ENCODE assay signal across 10 mouse cellular contexts in the genomic region with DNA sequence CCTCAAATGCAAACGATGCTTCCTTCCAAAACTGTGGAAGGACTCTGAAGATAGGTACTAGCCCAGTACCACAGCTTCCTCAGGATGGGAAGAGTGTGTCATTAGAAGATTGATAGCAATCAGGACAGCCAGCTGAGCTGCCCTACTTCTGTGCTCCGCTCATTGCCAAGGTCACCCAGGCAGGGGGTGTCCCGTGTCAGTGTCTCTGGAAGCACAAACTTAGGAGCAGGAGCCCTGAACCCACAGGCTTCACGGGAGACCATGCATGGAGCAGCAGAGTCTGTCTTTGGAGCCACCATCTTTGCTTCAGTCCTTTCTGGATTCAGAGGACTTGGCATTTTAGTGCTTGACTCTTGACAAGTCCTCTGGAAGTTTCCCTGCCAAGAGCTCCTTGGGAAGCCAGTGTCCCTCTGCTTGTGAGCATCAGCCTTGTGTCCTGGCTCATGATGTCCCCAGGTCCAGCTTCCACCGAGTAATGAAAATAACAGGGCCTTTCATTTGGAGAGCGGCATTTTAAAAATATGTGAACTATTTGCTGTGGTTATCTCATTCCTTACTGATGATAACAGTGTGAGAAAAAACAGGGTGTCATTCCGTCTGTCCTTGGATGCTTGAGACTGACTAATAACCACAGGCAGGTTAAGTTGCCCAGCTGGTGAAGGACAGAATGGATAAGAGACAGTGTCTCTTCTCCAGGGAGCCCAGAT. TPM values are rescaled to one million over a fixed set of nuclear protein-coding genes. Genes with fewer than 3 reads are reported as not detected.
DNase-seq lines count a peak whose midpoint lies in the region; ATAC-seq and TF ChIP-seq lines count a peak whose summit lies in the region.
"Had no signal": no experiment of that assay in that cellular context is flagged by ENCODE, and none has a peak within 500 bp of the region (broad histone marks: within the 10 kb centered on the region; RNA-seq: fewer than 3 reads in every experiment).

No protein-coding gene starts in this region.

- no peaks in the 10 kb centered on the region for H3K9me3 ChIP-seq in heart, embryonic 16.5 days (replicated peaks; ENCODE audit: control insufficient read depth, low read length)
- H3K9me3 ChIP-seq: embryonic facial prominence, embryonic 10.5 days had no signal

- TF ChIP-seq CTCF in kidney, adult 2 months (conservative IDR thresholded peaks at IDR 0.05; ENCODE audit: insufficient read depth, insufficient read length, low read depth, low read length), result no peak

- peak; percentile 37 for ATAC-seq in heart, embryonic 16.5 days (replicated peaks; ENCODE audit: extremely low read depth, insufficient read depth, low FRiP score)

- TF ChIP-seq POLR2A in kidney, adult 2 months (IDR thresholded peaks at IDR 0.05; ENCODE audit: low read depth, low read length), result no peak

- 54% methylated on average over 7 of the region's 7 CpGs for WGBS in kidney, adult 2 months
- 32% methylated on average over 7 of the region's 7 CpGs for WGBS in heart, embryonic 16.5 days

- H3K4me1 ChIP-seq in kidney, adult 2 months (ENCODE audit: control insufficient read depth, insufficient read depth, low read length), result peaks cover 5% of the 10 kb centered on the region; the same call in 1 of the 2 replicates
- peaks cover 34% of the 10 kb centered on the region for H3K4me1 ChIP-seq in heart, embryonic 16.5 days (ENCODE audit: control insufficient read depth, insufficient read depth, low read length)

- no peaks in the 10 kb centered on the region for H3K27me3 ChIP-seq in kidney, adult 2 months (replicated peaks; ENCODE audit: control insufficient read depth, insufficient read depth, low read length)
- no peaks in the 10 kb centered on the region for H3K27me3 ChIP-seq in heart, embryonic 16.5 days (ENCODE audit: control insufficient read depth, insufficient read depth, low read length)

- H3K36me3 ChIP-seq in kidney, adult 2 months (ENCODE audit: control insufficient read depth, insufficient read depth, low read length), result no peaks in the 10 kb centered on the region
- no peaks in the 10 kb centered on the region for H3K36me3 ChIP-seq in heart, embryonic 16.5 days (ENCODE audit: control insufficient read depth, insufficient read depth)

- H3K4me3 ChIP-seq in kidney, adult 2 months (ENCODE audit: insufficient read depth, low read depth, low read length), result no peak overlapping the region
- H3K4me3 ChIP-seq in heart, embryonic 16.5 days (ENCODE audit: low read length), result no peak overlapping the region
- H3K4me3 ChIP-seq: embryonic facial prominence, embryonic 10.5 days had no signal

- peak overlapping the region; percentile 13; the same call in 1 of the 2 replicates for H3K27ac ChIP-seq in kidney, adult 2 months (ENCODE audit: insufficient read depth, low read depth, low read length)
- peak overlapping the region; percentile 73 for H3K27ac ChIP-seq in heart, embryonic 16.5 days (ENCODE audit: low read length)
- H3K27ac ChIP-seq: embryonic facial prominence, embryonic 10.5 days had no signal

- no peak overlapping the region; the same call in 1 of the 2 replicates for H3K9ac ChIP-seq in heart, embryonic 16.5 days (ENCODE audit: low read length)

- H3K4me2 ChIP-seq in heart, embryonic 16.5 days (ENCODE audit: low read depth, low read length), result no peak overlapping the region

- no peak for DNase-seq in kidney, adult 2 months
- DNase-seq in kidney, postnatal 36 days, result no peak
- peak; percentile 87 for DNase-seq in 3T3-L1 (ENCODE audit: low read depth, low spot score)
- peak; percentile 94 for DNase-seq in Muller cell, postnatal 12 days (ENCODE audit: inconsistent ontology term)
- DNase-seq in layer of hippocampus, adult 11-12 months (ENCODE audit: low spot score), result no peak
- DNase-seq in cerebellum, adult 11 months, result no peak
- DNase-seq: lung, postnatal 14 days; thymus, postnatal 14 days had no signal

RNA-seq across cellular contexts. Expression of a gene that starts 54.3 kb away (rescaled TPM):
- 16.3 and 22.6 TPM in 2 replicates for polyA plus RNA-seq in kidney, adult 2 months (2012; rRNA removed)
- polyA plus RNA-seq in heart, embryonic 16.5 days (2015; fragmentation: Nextera tagmentation; extraction: Ambion mirVana), result 10.5 and 12.3 TPM in 2 replicates

Comparison
In these comparisons a context has a peak if more than half of its experiments do, and no peak if none do; other contexts are left out.
1. DNase-seq: peak in 3T3-L1 (single experiment) and Muller cell, postnatal 12 days (single experiment); none in kidney, adult 2 months (single experiment), kidney, postnatal 36 days (0 of 2), layer of hippocampus, adult 11-12 months (single experiment) and cerebellum, adult 11 months (single experiment).